Mouse (Mus musculus) splenic B cell, adult 2 months (primary cell): ENCODE measurements at regions not wholly inside any gene's neighbourhood (a gene's known extent, or its start where the extent isn't known, plus 50 kb on each side); places are given as distances from the start of the nearest gene placed in this dataset.

ENCODE experiments used
- DNase-seq: peaks from one replicate; pipeline ENCODE4 v3.0.0-alpha.2; 2011; ENCODE audit warnings: low read depth, low spot score
- H3K27me3 ChIP-seq: 2 replicates; pipeline ENCODE4 v1.6.1; 2012; ENCODE audit warnings: mild to moderate bottlenecking, low read length, moderate library complexity, mixed read lengths; ENCODE audit not compliant: control insufficient read depth, poor library complexity, insufficient read depth, severe bottlenecking
- H3K36me3 ChIP-seq: 2 replicates; pipeline ENCODE4 v1.6.1; 2012; ENCODE audit warnings: mild to moderate bottlenecking, low read length, moderate library complexity, mixed read lengths; ENCODE audit not compliant: control insufficient read depth, poor library complexity, insufficient read depth, severe bottlenecking

DNA sequence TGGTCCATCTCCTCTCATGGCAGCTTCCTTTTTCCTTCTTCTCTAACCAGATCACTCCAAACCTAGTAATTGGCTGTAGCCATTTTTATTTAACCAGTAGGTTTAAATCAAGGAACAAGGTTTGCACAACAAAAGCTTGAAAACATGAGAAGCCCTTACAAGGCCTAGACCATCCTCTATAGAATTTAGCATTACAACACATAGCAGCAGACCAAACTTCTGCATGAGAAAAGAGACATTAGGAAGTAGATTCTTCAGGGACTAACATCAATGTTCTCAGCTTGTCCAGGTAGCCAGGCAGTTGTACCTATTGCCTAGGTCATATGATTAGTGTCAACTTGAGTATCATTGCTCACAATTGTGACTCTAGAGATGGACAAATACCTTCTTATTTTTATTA, 468.6 kb upstream of the Gm11114 start:
- DNase-seq, result no peak
- H3K27me3 ChIP-seq, result no peaks in the 10 kb centered on the region

GRCm38 (mm10) chr9:84861600-84861999, 451.0 kb upstream of the Gm11114 start:
- no peaks in the 10 kb centered on the region for H3K36me3 ChIP-seq
- DNase-seq, result no peak

More for the DNA sequence above, 468.6 kb upstream of the Gm11114 start:
- no peaks in the 10 kb centered on the region for H3K36me3 ChIP-seq

GRCm38 (mm10) chr9:84863431-84863830, 449.1 kb upstream of the Gm11114 start:
- Histone ChIP-seq H3K27me3 (no peaks in the 10 kb centered on the region), H3K36me3 (no peaks in the 10 kb centered on the region)
- DNase-seq, result no peak

More at GRCm38 (mm10) chr9:84861600-84861999, 451.0 kb upstream of the Gm11114 start:
- no peaks in the 10 kb centered on the region for H3K27me3 ChIP-seq

DNA sequence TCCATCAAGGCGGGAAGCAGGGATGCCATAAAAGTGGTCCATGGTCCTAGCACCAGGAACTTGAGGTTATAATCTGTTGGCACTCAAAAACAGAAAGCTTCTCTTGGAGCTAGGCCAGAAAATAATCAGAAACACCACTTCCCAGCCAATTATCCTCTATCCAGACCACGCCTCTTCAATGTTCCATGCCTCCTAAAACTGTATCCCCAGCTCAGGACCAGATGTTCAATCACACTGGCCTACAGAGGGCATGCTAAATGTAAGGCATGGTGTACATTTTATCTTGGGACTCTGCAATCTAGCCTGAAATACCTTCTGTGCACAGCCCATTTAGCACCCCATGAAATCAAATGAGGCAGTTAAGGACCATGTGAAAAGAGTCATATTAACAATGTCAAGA, 418.4 kb upstream of the Gm11114 start:
- Histone ChIP-seq H3K27me3 (no peaks in the 10 kb centered on the region), H3K36me3 (no peaks in the 10 kb centered on the region)
- no peak for DNase-seq

DNA sequence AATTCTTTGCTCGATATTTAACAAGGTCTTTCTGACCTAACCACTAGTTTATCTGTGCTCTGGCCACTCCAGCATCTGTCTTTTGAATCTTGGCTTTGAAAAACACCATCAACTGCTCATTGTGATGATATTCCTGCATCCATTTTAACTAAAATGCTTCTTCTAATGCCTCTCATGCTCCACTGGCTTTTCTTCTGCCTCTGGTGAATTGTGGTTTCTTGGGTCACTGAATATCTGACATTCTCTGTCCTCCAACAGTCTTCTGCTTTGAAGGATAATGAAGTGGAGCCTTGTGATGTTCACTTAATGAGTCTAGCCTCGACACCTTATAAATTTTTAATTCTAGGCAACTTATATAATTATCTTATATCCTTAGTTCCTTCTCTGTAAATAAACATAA, 416.5 kb upstream of the Gm11114 start:
- Histone ChIP-seq H3K27me3 (no peaks in the 10 kb centered on the region), H3K36me3 (no peaks in the 10 kb centered on the region)
- DNase-seq, result no peak

DNA sequence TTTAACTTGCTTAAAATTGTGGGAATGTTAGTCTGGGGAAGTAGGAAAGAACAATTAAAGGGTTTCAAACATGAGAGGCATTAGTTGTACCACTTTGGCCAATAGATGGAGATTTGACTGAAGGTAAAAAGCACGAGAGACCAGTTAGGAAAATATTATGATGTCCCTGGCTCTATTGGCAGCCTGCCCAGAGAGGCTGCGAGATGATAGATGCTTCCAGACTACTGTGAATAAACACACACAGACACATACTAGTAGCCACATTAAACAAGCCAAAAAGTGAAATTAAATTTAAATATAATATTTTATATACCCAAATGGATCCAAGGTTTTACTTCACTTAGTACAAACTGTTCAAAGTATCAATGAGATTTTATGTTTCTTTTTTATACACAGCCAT, 411.9 kb upstream of the Gm11114 start:
- DNase-seq, result no peak

GRCm38 (mm10) chr9:84906244-84906643, 406.3 kb upstream of the Gm11114 start:
- Histone ChIP-seq H3K27me3 (no peaks in the 10 kb centered on the region), H3K36me3 (no peaks in the 10 kb centered on the region)
- no peak for DNase-seq

More for the DNA sequence above, 411.9 kb upstream of the Gm11114 start:
- no peaks in the 10 kb centered on the region for H3K36me3 ChIP-seq
- no peaks in the 10 kb centered on the region for H3K27me3 ChIP-seq

DNA sequence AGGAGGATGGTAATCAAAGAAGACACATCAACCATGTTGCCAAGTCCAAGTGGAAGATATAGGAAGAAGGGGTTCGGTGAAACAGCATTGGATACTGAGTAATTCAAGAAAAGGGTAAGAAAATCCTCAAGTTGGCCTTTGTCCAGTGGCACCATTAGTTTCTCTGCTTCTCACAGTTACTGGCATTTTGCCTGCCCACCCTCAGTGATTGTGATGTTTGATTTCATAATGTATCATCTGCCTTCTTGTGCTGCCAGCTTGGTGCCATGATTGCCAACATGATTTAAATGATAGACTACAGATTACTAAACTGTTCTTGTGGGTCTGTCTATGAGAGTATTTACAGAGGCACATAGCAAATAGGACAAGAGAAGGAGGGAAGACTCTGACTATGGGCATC, 399.3 kb upstream of the Gm11114 start:
- H3K36me3 ChIP-seq, result no peaks in the 10 kb centered on the region
- no peaks in the 10 kb centered on the region for H3K27me3 ChIP-seq
- no peak for DNase-seq

- DNase-seq, result no peak
- Histone ChIP-seq H3K36me3 (no peaks in the 10 kb centered on the region), H3K27me3 (no peaks in the 10 kb centered on the region)
Observed at GRCm38 (mm10) chr9:84922306-84922705, 390.3 kb upstream of the Gm11114 start.

DNA sequence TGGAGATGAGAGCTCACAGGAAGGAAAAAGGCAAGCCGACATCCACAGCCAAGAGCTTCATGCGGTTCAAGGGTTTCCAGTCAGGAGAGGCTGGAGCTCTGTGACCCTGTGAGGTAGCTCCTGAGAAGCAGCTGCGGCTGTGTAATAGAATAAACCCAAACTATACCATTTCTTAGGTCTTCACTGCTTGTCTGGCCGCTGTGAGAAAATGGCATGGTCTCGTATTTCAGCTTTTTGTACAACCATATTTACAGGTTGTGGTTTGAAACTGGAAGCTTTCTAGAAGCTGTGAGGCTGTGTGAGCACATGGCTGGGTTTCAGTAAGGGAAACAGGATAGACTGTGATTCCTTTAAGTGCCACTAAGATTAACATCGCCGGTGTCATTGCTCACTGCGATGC, 388.6 kb upstream of the Gm11114 start:
- H3K27me3 ChIP-seq, result no peaks in the 10 kb centered on the region
- DNase-seq, result no peak
- H3K36me3 ChIP-seq, result no peaks in the 10 kb centered on the region

- H3K36me3 ChIP-seq, result no peaks in the 10 kb centered on the region
- no peak for DNase-seq
- no peaks in the 10 kb centered on the region for H3K27me3 ChIP-seq
Observed at GRCm38 (mm10) chr9:84936291-84937055, 376.1 kb upstream of the Gm11114 start.

- Histone ChIP-seq H3K36me3 (no peaks in the 10 kb centered on the region), H3K27me3 (no peaks in the 10 kb centered on the region)
- no peak for DNase-seq
Observed at GRCm38 (mm10) chr9:84966558-84967154, 345.9 kb upstream of the Gm11114 start.

- no peak for DNase-seq
- no peaks in the 10 kb centered on the region for H3K27me3 ChIP-seq
- no peaks in the 10 kb centered on the region for H3K36me3 ChIP-seq
Observed at GRCm38 (mm10) chr9:84969975-84970608, 342.5 kb upstream of the Gm11114 start.

DNA sequence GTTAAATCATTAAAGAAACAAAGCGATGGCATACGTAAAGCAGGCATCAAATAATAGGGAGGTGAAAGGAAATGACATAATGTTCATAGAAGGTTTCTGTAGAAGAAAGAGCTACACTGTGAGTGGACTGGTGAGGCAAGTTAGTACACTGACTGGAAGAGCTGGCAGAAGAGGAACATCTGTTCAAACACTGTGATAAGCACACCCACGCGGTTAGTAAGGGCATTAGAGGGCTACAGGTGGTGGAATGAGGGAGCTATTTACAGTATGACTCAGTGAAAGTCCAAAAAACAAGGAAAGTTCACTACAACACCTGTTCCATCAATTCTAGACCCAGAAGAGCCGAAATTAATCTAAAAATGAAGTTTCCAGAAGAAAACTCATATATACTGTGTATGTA, 335.1 kb upstream of the Gm11114 start:
- no peaks in the 10 kb centered on the region for H3K36me3 ChIP-seq
- no peaks in the 10 kb centered on the region for H3K27me3 ChIP-seq
- DNase-seq, result no peak

DNA sequence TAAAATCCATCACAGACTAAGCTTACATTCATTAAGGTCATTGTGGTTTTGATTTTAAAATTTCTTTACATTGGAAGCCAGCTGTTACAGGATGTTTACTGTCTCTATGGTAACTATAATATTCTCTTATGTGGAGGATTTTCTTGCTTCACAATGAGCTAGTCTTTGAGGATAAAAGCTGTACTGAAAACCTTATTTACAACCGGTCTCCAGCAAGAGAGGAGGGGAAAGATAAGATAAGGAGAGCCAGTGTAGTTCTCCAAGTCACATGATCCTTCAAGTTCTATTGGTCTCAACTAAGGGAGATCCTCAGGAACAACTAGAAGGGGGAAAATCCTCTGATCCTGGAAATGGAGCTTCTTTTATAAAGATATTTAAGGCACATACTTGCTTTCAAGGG, 309.2 kb upstream of the Gm11114 start:
- Histone ChIP-seq H3K36me3 (no peaks in the 10 kb centered on the region), H3K27me3 (no peaks in the 10 kb centered on the region)
- no peak for DNase-seq
